Mouse (Mus musculus) kidney, adult 2 months (tissue): ENCODE data around the gene Gapdhs. TPM values are rescaled to one million over a fixed set of nuclear protein-coding genes. Genes with fewer than 3 reads are reported as not detected.

Experiments
- DNase-seq: peaks from one replicate; pipeline ENCODE4 v3.0.0; 2021
- H3K27ac ChIP-seq: fragments of 200-500 bp; 2 replicates; pipeline ENCODE4 v1.5.1; 2012; ENCODE audit warnings: low read depth, low read length, control low read depth, inconsistent platforms; ENCODE audit not compliant: insufficient read depth
- H3K27me3 ChIP-seq: fragments of 200-500 bp; replicated peaks from 2 replicates; pipeline ENCODE4 v1.6.1; 2012; ENCODE audit warnings: mild to moderate bottlenecking, moderate library complexity, low read length, inconsistent platforms; ENCODE audit not compliant: control insufficient read depth, insufficient read depth
- H3K36me3 ChIP-seq: fragments of 200-500 bp; 2 replicates; pipeline ENCODE4 v1.6.1; 2012; ENCODE audit warnings: mild to moderate bottlenecking, moderate library complexity, low read length, inconsistent platforms; ENCODE audit not compliant: control insufficient read depth, insufficient read depth
- H3K4me1 ChIP-seq: fragments of 200-500 bp; 2 replicates; pipeline ENCODE4 v1.6.1; 2011; ENCODE audit warnings: low read length; ENCODE audit not compliant: control insufficient read depth, insufficient read depth
- H3K4me3 ChIP-seq: fragments of 200-500 bp; 2 replicates; pipeline ENCODE4 v1.5.1; 2011; ENCODE audit warnings: mild to moderate bottlenecking, low read depth, low read length, control low read depth; ENCODE audit not compliant: insufficient read depth
- CTCF ChIP-seq: fragments of 200-500 bp; conservative IDR thresholded peaks from 2 replicates; pipeline ENCODE4 v1.5.1; 2011; ENCODE audit warnings: low read depth, mild to moderate bottlenecking, control low read depth, low read length, moderate library complexity, mixed read lengths; ENCODE audit not compliant: insufficient read depth, insufficient read length
- POLR2A ChIP-seq: fragments of 200-500 bp; IDR thresholded peaks from one replicate; pipeline ENCODE4 v1.6.1; 2011; ENCODE audit warnings: low read depth, low read length, control low read depth
- WGBS: fragments of 180-500 bp; shearing (Covaris S2); methylation state at CpG from one replicate; pipeline ENCODE4 v1.1.7; 2018; 5-methylcytosine and 5-hydroxymethylcytosine counted together
- polyA plus RNA-seq: library from polyadenylated mRNA; depleted of rRNA; stranded (reverse); fragments of >200 nt; gene quantifications from 2 replicates; pipeline ENCODE4 v1.2.3, GENCODE M21; 2012

Gene Gapdhs
- polyA plus RNA-seq, 1 experiment: 0.31 TPM

- Histone ChIP-seq H3K4me1 (no peaks in the 10 kb centered on the region), H3K27ac (no peak overlapping the region), H3K27me3 (no peaks in the 10 kb centered on the region), H3K4me3 (no peak overlapping the region), H3K36me3 (no peaks in the 10 kb centered on the region)
- WGBS: 64% methylated on average over 4 of the region's 4 CpGs
- TF ChIP-seq POLR2A (no peak), CTCF (peak; percentile 67)
- peak; percentile 13 for DNase-seq
These were observed 38.3 kb upstream of the Gapdhs start for GRCm38 (mm10) chr7:30781792-30782191.

GRCm38 (mm10) chr7:30777911-30778310 lies 34.4 kb upstream of the Gapdhs start:
- 77% methylated on average over 1 of the region's 1 CpGs for WGBS

DNA sequence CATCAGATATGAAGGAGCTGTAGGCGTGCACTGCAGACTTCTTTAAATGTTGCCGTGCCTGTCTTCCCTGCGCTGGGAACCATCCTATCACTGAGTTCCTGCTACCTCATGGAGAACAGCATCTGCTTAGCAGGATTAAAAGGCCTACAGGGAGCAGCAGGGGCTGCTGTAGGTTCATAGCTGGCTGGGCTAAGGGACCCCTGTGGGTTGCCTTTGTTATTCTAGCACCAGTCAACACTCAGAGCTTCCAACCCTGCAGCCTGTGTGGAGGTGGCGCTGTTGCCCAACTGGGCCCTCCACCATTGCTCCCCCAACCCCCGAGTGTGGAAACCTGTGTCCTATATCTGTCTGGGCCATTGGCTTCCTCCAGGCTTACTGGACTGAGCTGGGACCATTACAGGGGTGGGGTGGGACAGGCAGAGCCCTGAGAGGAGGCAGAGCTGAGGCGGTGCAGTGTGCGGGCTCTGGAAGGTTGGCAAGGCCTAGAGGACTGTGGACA lies 33.6 kb upstream of the Gapdhs start:
- WGBS: 73% methylated on average over 7 of the region's 7 CpGs
- DNase-seq: no peak
- Histone ChIP-seq H3K4me1 (no peaks in the 10 kb centered on the region), H3K4me3 (no peak overlapping the region), H3K27ac (no peak overlapping the region), H3K36me3 (no peaks in the 10 kb centered on the region), H3K27me3 (no peaks in the 10 kb centered on the region)
- TF ChIP-seq POLR2A: no peak

More at GRCm38 (mm10) chr7:30777911-30778310, 34.4 kb upstream of the Gapdhs start:
- no peaks in the 10 kb centered on the region for H3K4me1 ChIP-seq
- no peak overlapping the region for H3K27ac ChIP-seq
- no peak for DNase-seq
- H3K36me3 ChIP-seq: no peaks in the 10 kb centered on the region
- no peaks in the 10 kb centered on the region for H3K27me3 ChIP-seq
- TF ChIP-seq POLR2A (no peak), CTCF (no peak)
- H3K4me3 ChIP-seq: no peak overlapping the region

GRCm38 (mm10) chr7:30776104-30776503 lies 32.6 kb upstream of the Gapdhs start:
- TF ChIP-seq POLR2A (no peak), CTCF (no peak)
- 75% methylated on average over 9 of the region's 9 CpGs for WGBS
- H3K36me3 ChIP-seq: no peaks in the 10 kb centered on the region
- no peaks in the 10 kb centered on the region for H3K4me1 ChIP-seq
- H3K4me3 ChIP-seq: no peak overlapping the region
- no peaks in the 10 kb centered on the region for H3K27me3 ChIP-seq
- no peak for DNase-seq
- no peak overlapping the region for H3K27ac ChIP-seq

DNA sequence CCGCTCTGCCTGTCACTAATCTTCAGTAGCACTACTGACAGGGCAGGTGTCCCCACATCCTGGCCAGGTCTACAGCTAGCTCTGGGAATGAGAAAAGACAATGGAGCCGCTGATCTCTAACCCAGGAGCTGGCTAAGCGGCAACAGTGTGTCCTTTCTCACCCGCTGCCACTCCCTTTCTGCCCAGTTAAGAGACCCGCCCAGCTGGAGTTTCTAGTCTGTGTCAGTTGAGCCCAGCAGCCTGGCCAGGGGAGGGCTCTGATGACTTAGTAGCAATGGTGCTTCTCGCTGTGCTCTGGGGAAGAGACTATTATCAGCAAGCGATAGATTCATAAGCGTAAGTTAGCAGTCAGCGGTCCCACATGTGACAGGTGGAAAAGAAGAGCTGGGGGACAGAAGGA lies 25.8 kb upstream of the Gapdhs start:
- no peaks in the 10 kb centered on the region for H3K36me3 ChIP-seq
- DNase-seq: no peak

DNA sequence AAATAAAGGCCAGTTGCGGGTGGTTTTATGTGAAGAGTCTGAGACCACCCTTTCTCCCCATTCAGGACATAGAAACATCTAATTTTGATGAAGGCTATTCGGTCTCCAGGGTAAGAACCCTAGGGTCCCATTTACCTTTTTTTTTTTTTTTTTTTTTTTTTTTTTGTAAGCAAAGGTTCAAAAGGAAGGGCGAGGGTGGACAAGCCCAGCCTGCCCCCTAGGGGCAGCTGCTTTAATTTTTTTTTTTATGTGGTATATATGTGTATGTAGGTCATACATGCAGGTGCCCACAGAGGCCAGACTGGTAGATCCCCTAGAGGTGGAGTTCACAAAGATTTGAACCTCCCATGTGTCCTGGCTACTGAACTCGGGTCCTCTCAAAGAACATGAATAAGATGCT lies 22.9 kb upstream of the Gapdhs start:
- DNase-seq: no peak
- Histone ChIP-seq H3K36me3 (no peaks in the 10 kb centered on the region), H3K27me3 (no peaks in the 10 kb centered on the region), H3K4me3 (no peak overlapping the region), H3K27ac (no peak overlapping the region), H3K4me1 (no peaks in the 10 kb centered on the region)
- TF ChIP-seq POLR2A: no peak
- TF ChIP-seq CTCF: 0 out of 2 replicates have a peak, but pooled peaks have one; percentile 4
- WGBS: 93% methylated on average over 4 of the region's 4 CpGs

More for the DNA sequence above, 25.8 kb upstream of the Gapdhs start:
- TF ChIP-seq POLR2A (no peak), CTCF (no peak)
- 40% methylated on average over 9 of the region's 9 CpGs for WGBS
- Histone ChIP-seq H3K4me3 (no peak overlapping the region), H3K27me3 (no peaks in the 10 kb centered on the region), H3K4me1 (no peaks in the 10 kb centered on the region), H3K27ac (no peak overlapping the region)

- no peak overlapping the region for H3K27ac ChIP-seq
- TF ChIP-seq POLR2A: no peak
- TF ChIP-seq CTCF: no peak
- no peaks in the 10 kb centered on the region for H3K36me3 ChIP-seq
- no peak for DNase-seq
- no peaks in the 10 kb centered on the region for H3K4me1 ChIP-seq
- no peaks in the 10 kb centered on the region for H3K27me3 ChIP-seq
- WGBS: 37% methylated on average over 11 of the region's 11 CpGs
- H3K4me3 ChIP-seq: no peak overlapping the region
These were observed 21.7 kb upstream of the Gapdhs start for GRCm38 (mm10) chr7:30765173-30765572.
